Mouse (Mus musculus) liver, adult 2 months (tissue): ENCODE measurements around the gene Kif3c.

Experiments
- CTCF ChIP-seq: fragments of 200-500 bp; IDR thresholded peaks from 2 replicates; pipeline ENCODE4 v1.5.1; 2011; ENCODE audit warnings: low read depth, low read length, control low read depth
- POLR2A ChIP-seq: fragments of 200-500 bp; IDR thresholded peaks from 2 replicates; pipeline ENCODE4 v1.6.1; 2011; ENCODE audit warnings: low read length, control low read depth; ENCODE audit not compliant: insufficient read depth; ENCODE audit errors: extremely low read depth

GRCm38 (mm10) chr12:3338931-3339330 lies 26.0 kb upstream of the Kif3c start:
- TF ChIP-seq CTCF (no peak), POLR2A (no peak)
